Mouse (Mus musculus) small intestine, adult 2 months (tissue): ENCODE data around the gene Dzip1.

ENCODE experiments used
- CTCF ChIP-seq: fragments of 200-500 bp; IDR thresholded peaks from 2 replicates; pipeline ENCODE4 v1.5.1; 2012; ENCODE audit warnings: low read depth, mild to moderate bottlenecking, control low read depth, inconsistent platforms, low read length, moderate library complexity, mixed read lengths; ENCODE audit not compliant: insufficient replicate concordance, insufficient read length; ENCODE audit errors: extremely low read depth
- POLR2A ChIP-seq: fragments of 200-500 bp; IDR thresholded peaks from 2 replicates; pipeline ENCODE4 v1.6.1; 2012; ENCODE audit warnings: low read depth, mild to moderate bottlenecking, control low read depth, inconsistent platforms, low read length, moderate library complexity

DNA sequence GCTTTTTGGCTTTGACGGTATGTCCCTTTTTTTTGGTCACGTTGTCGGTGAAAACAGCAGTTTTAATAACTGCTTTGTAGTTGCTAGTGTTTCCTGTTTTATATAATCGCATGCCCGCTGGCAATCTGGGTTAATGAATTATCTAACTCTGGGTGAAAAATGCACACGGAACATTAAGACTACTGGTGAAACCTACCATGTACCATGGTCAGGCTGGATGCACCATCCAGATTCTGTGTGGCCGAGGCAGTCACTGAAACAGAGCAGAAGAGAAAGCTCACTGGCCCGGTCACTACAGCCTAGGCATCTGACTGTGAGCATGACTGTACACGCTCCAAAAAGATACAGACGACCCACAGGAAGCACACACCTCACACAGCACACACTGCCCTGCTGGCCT lies 29.6 kb downstream of the Dzip1 start:
- TF ChIP-seq POLR2A, result no peak
- no peak for TF ChIP-seq CTCF
